Mouse (Mus musculus): ENCODE data around the gene Dync1li1. TPM values are rescaled to one million over a fixed set of nuclear protein-coding genes. Genes with fewer than 3 reads are reported as not detected.

The Dync1li1 gene
- total and polyA plus RNA-seq, 3 experiments, result 38.1 to 57.0 (median 43.6) TPM

DNA sequence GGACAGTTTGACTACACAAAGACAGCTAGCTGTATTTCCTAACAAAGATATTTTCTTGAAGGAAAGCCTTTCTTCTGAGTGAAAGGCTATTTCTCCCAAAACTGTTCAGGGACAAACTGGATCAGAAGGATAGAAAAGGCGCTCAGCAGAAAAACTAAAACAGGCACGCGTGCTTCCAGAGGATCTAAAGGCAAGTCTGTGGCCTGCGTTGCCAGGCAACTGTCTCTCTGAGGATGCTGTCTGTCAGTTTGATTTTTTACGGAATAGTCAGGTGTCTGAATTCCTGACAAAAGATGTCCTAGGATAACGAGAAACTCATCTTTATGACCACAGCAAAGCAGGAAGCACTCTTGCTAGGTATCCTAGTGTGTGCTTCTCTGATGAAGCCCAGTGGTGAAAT is 28.1 kb upstream of the Dync1li1 start:
- no peaks in the 10 kb centered on the region for H3K36me3 ChIP-seq (replicated peaks in 1 of 2; ENCODE audit: control insufficient read depth in 1 of 2, insufficient read depth in 1 of 2, low read length in 1 of 2)

DNA sequence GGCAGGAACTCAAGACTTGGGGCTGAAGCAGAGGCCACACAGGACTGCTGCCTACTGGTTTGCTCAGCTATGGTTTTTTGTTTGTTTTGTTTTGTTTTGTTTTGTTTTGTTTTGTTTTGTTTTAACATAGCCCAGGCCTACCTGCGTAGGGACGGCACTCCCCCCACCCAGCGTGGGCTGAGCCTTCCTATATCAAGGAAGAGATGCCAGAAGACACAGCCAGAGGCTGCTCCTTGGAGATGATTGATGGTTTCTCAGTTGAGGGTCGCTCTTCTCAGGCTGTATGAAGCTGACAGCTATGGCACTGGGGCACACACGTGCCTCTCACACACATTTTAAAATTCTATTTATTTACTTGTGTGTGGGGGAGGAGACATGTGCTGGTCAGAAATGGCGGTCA is 27.6 kb upstream of the Dync1li1 start:
- in situ Hi-C loops (cut with MboI; ENCODE audit: low pct_ligation_motif_present, low pct_unique_long_range_greater_than_20kb, low sequenced_read_pairs), result no loop called here
- Histone ChIP-seq H3K27me3 (replicated peaks) (no peaks in the 10 kb centered on the region), H3K4me3 (replicated peaks in 1 of 3; ENCODE audit: low read depth in 2 of 3, low read length in 2 of 3, poor library complexity in 1 of 3) (no peak overlapping the region), H3K4me2 (ENCODE audit: insufficient read depth, low read depth, poor library complexity, severe bottlenecking) (no peak overlapping the region), H3K27ac (ENCODE audit: insufficient read depth, low read depth) (no peak overlapping the region), H3K36me3 (replicated peaks in 1 of 2; ENCODE audit: control insufficient read depth in 1 of 2, insufficient read depth in 1 of 2, low read length in 1 of 2) (no peaks in the 10 kb centered on the region), H3K9ac (ENCODE audit: insufficient read depth, low read depth) (no peak overlapping the region), H3K79me2 (replicated peaks; ENCODE audit: control insufficient read depth, extremely low read depth, insufficient read depth, poor library complexity, severe bottlenecking) (no peaks in the 10 kb centered on the region), H3K9me3 (replicated peaks; ENCODE audit: low read length) (no peaks in the 10 kb centered on the region), H3K4me1 (ENCODE audit: control insufficient read depth in 1 of 2, insufficient read depth in 2 of 2) (no peaks in the 10 kb centered on the region)
- no peak for DNase-seq (ENCODE audit: extremely low read depth)
- TF ChIP-seq CHD2 (IDR thresholded peaks at IDR 0.05; ENCODE audit: low read length) (no peak), MYC (IDR thresholded peaks at IDR 0.05; ENCODE audit: low read depth, low read length) (no peak), ZMIZ1 (IDR thresholded peaks at IDR 0.05; ENCODE audit: low read depth, low read length) (no peak), NRF1 (IDR thresholded peaks at IDR 0.05; ENCODE audit: low read depth, low read length) (no peak), MEF2A (IDR thresholded peaks at IDR 0.05; ENCODE audit: borderline replicate concordance, low read depth, low read length) (no peak)
- dilution Hi-C loops (cut with MboI; ENCODE audit: extremely low pct_ligation_motif_present, extremely low pct_unique_long_range_greater_than_20kb, low sequenced_read_pairs), result no loop called here

More for the DNA sequence above, 28.1 kb upstream of the Dync1li1 start:
- Histone ChIP-seq H3K9me3 (replicated peaks; ENCODE audit: low read length) (no peaks in the 10 kb centered on the region), H3K27ac (ENCODE audit: insufficient read depth, low read depth) (no peak overlapping the region), H3K9ac (ENCODE audit: insufficient read depth, low read depth) (no peak overlapping the region), H3K4me1 (ENCODE audit: control insufficient read depth in 1 of 2, insufficient read depth in 2 of 2) (no peaks in the 10 kb centered on the region), H3K4me3 (replicated peaks in 1 of 3; ENCODE audit: low read depth in 2 of 3, low read length in 2 of 3, poor library complexity in 1 of 3) (no peak overlapping the region), H3K27me3 (replicated peaks) (no peaks in the 10 kb centered on the region), H3K4me2 (ENCODE audit: insufficient read depth, low read depth, poor library complexity, severe bottlenecking) (no peak overlapping the region), H3K79me2 (replicated peaks; ENCODE audit: control insufficient read depth, extremely low read depth, insufficient read depth, poor library complexity, severe bottlenecking) (no peaks in the 10 kb centered on the region)
- no peak for TF ChIP-seq E2F4 (IDR thresholded peaks at IDR 0.05; ENCODE audit: insufficient replicate concordance, low read depth, low read length)
- no peak for TF ChIP-seq RAD21 (IDR thresholded peaks at IDR 0.05; ENCODE audit: low read depth, low read length)
- no peak for TF ChIP-seq SMC3 (IDR thresholded peaks at IDR 0.05; ENCODE audit: low read depth, low read length)
- no peak for TF ChIP-seq POLR2A (IDR thresholded peaks at IDR 0.05; ENCODE audit: low read depth, low read length)
- no peak for TF ChIP-seq MAFK (IDR thresholded peaks at IDR 0.05; ENCODE audit: insufficient replicate concordance, low read length)
- no peak for TF ChIP-seq USF2 (conservative IDR thresholded peaks at IDR 0.05; ENCODE audit: low read depth, low read length)
- no peak for TF ChIP-seq MXI1 (IDR thresholded peaks at IDR 0.05; ENCODE audit: low read depth, low read length)
- DNase-seq (ENCODE audit: extremely low read depth), result no peak
- dilution Hi-C loops (cut with MboI; ENCODE audit: extremely low pct_ligation_motif_present, extremely low pct_unique_long_range_greater_than_20kb, low sequenced_read_pairs) (no loop called here), in situ Hi-C loops (cut with MboI; ENCODE audit: low pct_ligation_motif_present, low pct_unique_long_range_greater_than_20kb, low sequenced_read_pairs) (no loop called here)

DNA sequence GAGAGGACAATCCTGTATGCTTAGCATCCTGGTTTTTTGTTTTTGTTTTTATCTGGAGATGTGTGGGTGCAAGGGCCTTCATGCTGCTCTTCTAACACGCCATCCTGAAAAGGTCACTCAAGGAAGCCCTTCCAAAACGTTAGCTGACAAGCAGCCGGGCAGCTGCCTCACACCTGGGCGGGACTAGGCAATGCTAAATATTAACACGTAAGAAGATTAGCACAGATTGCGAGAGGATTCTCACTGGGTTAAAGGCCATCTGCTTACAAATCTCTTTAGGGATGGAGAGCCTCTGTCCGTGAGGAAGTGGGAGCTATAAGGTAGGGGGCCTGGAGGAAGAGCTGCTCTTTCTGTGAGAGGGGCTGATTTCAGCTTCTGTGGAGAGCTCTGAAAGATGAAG is 26.6 kb upstream of the Dync1li1 start:
- H3K79me2 ChIP-seq (replicated peaks; ENCODE audit: control insufficient read depth, extremely low read depth, insufficient read depth, poor library complexity, severe bottlenecking), result no peaks in the 10 kb centered on the region
- TF ChIP-seq MXI1 (IDR thresholded peaks at IDR 0.05; ENCODE audit: low read depth, low read length) (no peak), UBTF (IDR thresholded peaks at IDR 0.05; ENCODE audit: low read depth, low read length) (no peak), CTCF (conservative IDR thresholded peaks at IDR 0.05 in 1 of 2, IDR thresholded peaks at IDR 0.05 in 1 of 2; ENCODE audit: low read depth in 2 of 2, low read length in 2 of 2) (no peak)
- H3K36me3 ChIP-seq (replicated peaks in 1 of 2; ENCODE audit: control insufficient read depth in 1 of 2, insufficient read depth in 1 of 2, low read length in 1 of 2), result no peaks in the 10 kb centered on the region
- no peak overlapping the region for H3K9ac ChIP-seq (ENCODE audit: insufficient read depth, low read depth)
- no peaks in the 10 kb centered on the region for H3K27me3 ChIP-seq (replicated peaks)
- H3K27ac ChIP-seq (ENCODE audit: insufficient read depth, low read depth), result no peak overlapping the region
- no peaks in the 10 kb centered on the region for H3K4me1 ChIP-seq (ENCODE audit: control insufficient read depth in 1 of 2, insufficient read depth in 2 of 2)
- in situ Hi-C loops (cut with MboI; ENCODE audit: low pct_ligation_motif_present, low pct_unique_long_range_greater_than_20kb, low sequenced_read_pairs), result no loop called here
- H3K4me2 ChIP-seq (ENCODE audit: insufficient read depth, low read depth, poor library complexity, severe bottlenecking), result no peak overlapping the region
- no peaks in the 10 kb centered on the region for H3K9me3 ChIP-seq (replicated peaks; ENCODE audit: low read length)
- dilution Hi-C loops (cut with MboI; ENCODE audit: extremely low pct_ligation_motif_present, extremely low pct_unique_long_range_greater_than_20kb, low sequenced_read_pairs), result no loop called here
- H3K4me3 ChIP-seq (replicated peaks in 1 of 3; ENCODE audit: low read depth in 2 of 3, low read length in 2 of 3, poor library complexity in 1 of 3), result no peak overlapping the region
- DNase-seq (ENCODE audit: extremely low read depth), result no peak

Data from CH12.LX (cell line).